Mouse (Mus musculus): ENCODE results near the gene Nedd4. TPM values are rescaled to one million over a fixed set of nuclear protein-coding genes. Genes with fewer than 3 reads are reported as not detected.

The Nedd4 gene
- total and polyA plus RNA-seq, 3 experiments, result 129 to 357 (median 317) TPM

DNA sequence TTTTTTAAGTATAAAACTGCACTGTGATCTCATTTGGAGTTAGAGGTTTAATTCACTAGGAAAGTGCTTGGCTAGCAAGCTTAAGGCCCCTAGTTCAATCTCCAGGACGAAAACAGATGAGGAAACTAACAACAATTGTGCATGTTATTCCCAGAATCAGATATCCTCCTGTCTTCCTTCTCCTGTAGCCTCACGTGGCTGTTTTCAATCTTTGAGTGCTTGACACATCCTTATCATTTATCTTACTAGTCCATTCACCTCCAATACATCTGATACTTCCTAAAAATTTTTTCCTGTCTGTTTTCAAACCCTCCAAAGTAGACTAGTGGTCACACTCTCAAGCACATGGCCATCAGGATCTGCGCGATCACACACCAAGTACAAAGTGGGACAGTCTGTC is 57.0 kb downstream of the Nedd4 start:
- no peak for DNase-seq
- Histone ChIP-seq H3K27me3 (ENCODE audit: control insufficient read depth, insufficient read depth, low read length) (no peaks in the 10 kb centered on the region), H3K36me3 (ENCODE audit: control insufficient read depth, insufficient read depth, low read length) (peaks cover 42% of the 10 kb centered on the region), H3K79me2 (replicated peaks; ENCODE audit: control insufficient read depth, insufficient read depth, low read length) (0 out of 2 replicates have a peak, but pooled peaks cover 2% of the 10 kb centered on the region), H3K27ac (no peak overlapping the region), H3K4me1 (ENCODE audit: control insufficient read depth, insufficient read depth, low read length) (peaks cover 5% of the 10 kb centered on the region), H3K4me3 (no peak overlapping the region), H3K9ac (ENCODE audit: low read depth, low read length) (no peak overlapping the region)
- 68% methylated on average over 4 of the region's 4 CpGs for WGBS
- TF ChIP-seq POLR2A (IDR thresholded peaks at IDR 0.05; ENCODE audit: insufficient read depth, low read depth, low read length) (no peak), CTCF (IDR thresholded peaks at IDR 0.05) (no peak), EP300 (IDR thresholded peaks at IDR 0.05; ENCODE audit: insufficient read depth, low read depth, low read length) (no peak)
- intact Hi-C loops (cut with DNase I), result no loop called here

DNA sequence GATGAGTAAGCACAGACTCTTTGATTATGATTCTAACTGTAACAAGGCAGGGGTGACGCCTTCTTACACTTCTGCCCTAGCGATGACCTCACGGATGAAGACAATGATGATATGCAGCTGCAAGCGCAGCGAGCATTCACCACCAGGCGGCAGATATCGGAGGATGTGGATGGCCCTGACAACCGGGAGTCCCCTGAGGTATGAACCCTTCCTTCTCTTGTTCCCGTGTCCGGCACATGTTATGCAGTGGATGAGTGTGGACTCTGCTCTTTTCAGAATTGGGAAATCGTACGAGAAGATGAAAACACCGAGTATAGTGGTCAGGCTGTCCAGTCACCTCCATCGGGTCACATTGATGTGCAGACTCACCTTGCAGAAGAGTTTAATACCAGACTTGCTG is 59.1 kb downstream of the Nedd4 start:
- Histone ChIP-seq H3K4me3 (no peak overlapping the region), H3K9ac (ENCODE audit: low read depth, low read length) (no peak overlapping the region), H3K27ac (no peak overlapping the region), H3K4me1 (ENCODE audit: control insufficient read depth, insufficient read depth, low read length) (peaks cover under 1% of the 10 kb centered on the region), H3K36me3 (ENCODE audit: control insufficient read depth, insufficient read depth, low read length) (peaks cover 34% of the 10 kb centered on the region), H3K27me3 (ENCODE audit: control insufficient read depth, insufficient read depth, low read length) (no peaks in the 10 kb centered on the region), H3K79me2 (replicated peaks; ENCODE audit: control insufficient read depth, insufficient read depth, low read length) (0 out of 2 replicates have a peak, but pooled peaks cover under 1% of the 10 kb centered on the region)
- TF ChIP-seq POLR2A (IDR thresholded peaks at IDR 0.05; ENCODE audit: insufficient read depth, low read depth, low read length) (no peak), CTCF (IDR thresholded peaks at IDR 0.05) (peak; percentile 37)
- WGBS, result 58% methylated on average over 14 of the region's 14 CpGs
- intact Hi-C loops (cut with DNase I), result no loop called here
- peak in 1 of 2 experiments; percentile 44 for DNase-seq

DNA sequence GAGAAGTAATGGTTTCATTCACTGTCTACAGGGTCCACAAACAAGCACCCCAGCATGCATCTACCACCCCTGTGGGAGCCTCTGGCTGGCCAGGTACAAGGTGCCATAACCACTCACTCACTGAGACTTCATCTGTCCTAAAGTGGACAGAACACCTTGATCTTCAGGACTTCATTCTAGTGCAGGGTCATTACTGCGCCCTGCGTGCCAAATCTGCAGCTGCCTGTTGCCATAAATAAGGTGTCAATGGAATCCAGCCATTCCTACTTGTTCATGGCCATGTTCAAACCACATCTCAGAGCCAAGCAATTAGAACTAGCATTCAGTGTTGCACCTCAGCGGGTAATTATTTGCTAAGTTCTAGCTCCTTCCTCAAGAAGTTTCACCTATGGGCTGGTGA is 60.5 kb downstream of the Nedd4 start:
- H3K27ac ChIP-seq, result peak overlapping the region; percentile 49; the same call in 1 of the 2 replicates
- H3K4me3 ChIP-seq, result no peak overlapping the region
- no peaks in the 10 kb centered on the region for H3K4me1 ChIP-seq (ENCODE audit: control insufficient read depth, insufficient read depth, low read length)
- TF ChIP-seq CTCF (IDR thresholded peaks at IDR 0.05), result no peak
- TF ChIP-seq POLR2A (IDR thresholded peaks at IDR 0.05; ENCODE audit: insufficient read depth, low read depth, low read length), result no peak
- 0 out of 2 replicates have a peak, but pooled peaks have one; percentile 20 for TF ChIP-seq EP300 (IDR thresholded peaks at IDR 0.05; ENCODE audit: insufficient read depth, low read depth, low read length)
- WGBS, result 76% methylated on average over 3 of the region's 3 CpGs
- H3K79me2 ChIP-seq (replicated peaks; ENCODE audit: control insufficient read depth, insufficient read depth, low read length), result no peaks in the 10 kb centered on the region; the same call in 1 of the 2 replicates
- H3K9ac ChIP-seq (ENCODE audit: low read depth, low read length), result no peak overlapping the region
- intact Hi-C loops (cut with DNase I), result no loop called here
- peaks cover 26% of the 10 kb centered on the region for H3K36me3 ChIP-seq (ENCODE audit: control insufficient read depth, insufficient read depth, low read length)
- no peaks in the 10 kb centered on the region for H3K27me3 ChIP-seq (ENCODE audit: control insufficient read depth, insufficient read depth, low read length)
- DNase-seq, result peak in 1 of 2 experiments; percentile 54

DNA sequence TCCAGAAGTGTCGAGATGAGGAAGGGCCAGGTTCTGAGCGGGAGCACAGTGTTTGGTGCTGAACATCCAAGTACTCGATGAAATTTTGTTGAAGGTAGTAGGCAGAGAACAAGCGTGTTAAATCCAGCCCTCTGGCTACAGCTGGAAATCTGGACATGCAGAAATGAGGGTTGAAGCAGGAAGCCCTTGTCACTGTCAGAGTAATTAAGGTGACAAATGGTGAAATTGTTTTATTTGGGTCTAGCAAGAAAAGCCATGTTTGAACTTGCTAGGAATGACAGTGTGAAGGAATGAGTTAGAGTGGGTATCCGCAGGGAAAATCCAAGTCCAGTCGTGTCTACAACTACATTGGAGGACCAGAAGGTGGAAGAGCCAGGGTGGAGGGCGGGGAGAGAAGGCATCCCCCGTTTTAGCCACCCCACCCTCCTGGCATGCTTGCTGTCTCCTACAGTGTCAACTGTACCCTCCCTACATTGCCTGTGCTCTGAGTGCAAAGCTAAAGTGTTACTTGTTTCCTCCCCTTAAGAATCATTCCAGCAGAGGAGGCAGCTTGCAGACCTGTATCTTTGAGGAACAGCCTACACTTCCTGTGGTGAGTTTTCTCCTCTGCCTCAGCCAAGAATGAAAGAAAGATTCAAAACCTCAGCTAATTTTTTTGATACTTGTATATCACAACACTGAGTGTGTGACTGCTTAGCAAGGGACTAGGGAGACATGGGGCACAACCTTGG is 62.5 kb downstream of the Nedd4 start:
- intact Hi-C loops (cut with DNase I), result no loop called here
- H3K27me3 ChIP-seq (ENCODE audit: control insufficient read depth, insufficient read depth, low read length), result no peaks in the 10 kb centered on the region
- H3K79me2 ChIP-seq (replicated peaks; ENCODE audit: control insufficient read depth, insufficient read depth, low read length), result no peaks in the 10 kb centered on the region; the same call in 1 of the 2 replicates
- no peak for DNase-seq
- H3K27ac ChIP-seq, result no peak overlapping the region
- WGBS, result 53% methylated on average over 8 of the region's 8 CpGs
- peaks cover 22% of the 10 kb centered on the region for H3K36me3 ChIP-seq (ENCODE audit: control insufficient read depth, insufficient read depth, low read length)
- H3K9ac ChIP-seq (ENCODE audit: low read depth, low read length), result no peak overlapping the region
- TF ChIP-seq EP300 (IDR thresholded peaks at IDR 0.05; ENCODE audit: insufficient read depth, low read depth, low read length) (no peak), CTCF (IDR thresholded peaks at IDR 0.05) (no peak)
- no peak overlapping the region for H3K4me3 ChIP-seq
- no peaks in the 10 kb centered on the region for H3K4me1 ChIP-seq (ENCODE audit: control insufficient read depth, insufficient read depth, low read length)

DNA sequence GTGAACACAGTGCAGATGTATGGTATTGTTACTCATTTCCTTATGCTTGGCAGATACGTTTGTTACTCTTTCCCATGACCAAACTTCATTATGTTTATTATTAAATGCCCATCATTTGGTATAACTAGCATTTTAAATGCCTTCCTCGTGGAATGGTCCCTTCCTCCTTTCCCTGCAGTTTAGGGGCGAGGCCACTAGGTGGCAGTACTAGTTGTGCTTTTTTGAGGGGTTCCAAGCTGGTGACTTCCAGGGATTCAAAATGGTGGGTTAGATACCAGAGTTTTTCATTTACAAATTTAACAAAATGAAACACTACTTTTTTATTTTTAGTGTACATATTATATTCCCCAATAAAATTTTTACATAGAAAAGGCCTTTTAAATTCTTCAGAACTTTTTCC is 71.8 kb downstream of the Nedd4 start:
- H3K4me3 ChIP-seq, result no peak overlapping the region
- H3K9ac ChIP-seq (ENCODE audit: low read depth, low read length), result no peak overlapping the region
- no peaks in the 10 kb centered on the region for H3K79me2 ChIP-seq (replicated peaks; ENCODE audit: control insufficient read depth, insufficient read depth, low read length)
- H3K27me3 ChIP-seq (ENCODE audit: control insufficient read depth, insufficient read depth, low read length), result no peaks in the 10 kb centered on the region
- 30% methylated on average over 3 of the region's 3 CpGs for WGBS
- intact Hi-C loops (cut with DNase I), result no loop called here
- no peak overlapping the region for H3K27ac ChIP-seq
- no peak for TF ChIP-seq EP300 (IDR thresholded peaks at IDR 0.05; ENCODE audit: insufficient read depth, low read depth, low read length)
- peak; percentile 95; the same call in 1 of the 2 replicates for TF ChIP-seq CTCF (IDR thresholded peaks at IDR 0.05)
- TF ChIP-seq POLR2A (IDR thresholded peaks at IDR 0.05; ENCODE audit: insufficient read depth, low read depth, low read length), result no peak
- H3K4me1 ChIP-seq (ENCODE audit: control insufficient read depth, insufficient read depth, low read length), result no peaks in the 10 kb centered on the region
- DNase-seq, result peak; percentile 44 to 71
- peaks cover 15% of the 10 kb centered on the region for H3K36me3 ChIP-seq (ENCODE audit: control insufficient read depth, insufficient read depth, low read length)

DNA sequence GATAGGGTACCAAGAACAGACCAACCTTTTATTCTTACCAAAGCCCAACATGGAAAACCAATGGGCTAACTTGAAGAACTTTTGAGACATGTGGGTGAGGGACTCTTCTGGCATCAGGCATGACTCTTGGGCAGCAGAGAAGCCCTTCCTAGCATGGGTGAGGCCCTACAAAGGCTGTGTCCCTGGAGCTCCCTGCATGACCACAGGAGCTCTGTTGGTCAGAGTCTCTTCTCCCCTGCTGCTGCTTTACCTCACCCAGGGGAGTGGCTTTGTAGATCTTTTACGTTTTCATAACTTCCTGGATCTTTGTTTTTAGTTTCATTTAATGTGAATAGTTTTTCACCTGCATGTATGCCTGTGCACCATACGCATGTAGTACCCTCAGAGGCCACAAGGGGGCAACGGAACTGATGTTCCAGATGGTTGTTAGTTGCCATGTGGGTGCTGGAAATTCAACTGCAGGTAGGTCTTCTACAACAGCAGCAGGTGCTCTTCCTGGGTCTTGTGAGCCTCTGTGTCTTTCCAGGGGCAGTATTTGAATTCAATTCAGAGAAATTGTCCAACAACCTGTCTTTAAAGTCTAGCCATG is 73.8 kb downstream of the Nedd4 start:
- peak; percentile 91 for TF ChIP-seq CTCF (IDR thresholded peaks at IDR 0.05)
- TF ChIP-seq POLR2A (IDR thresholded peaks at IDR 0.05; ENCODE audit: insufficient read depth, low read depth, low read length), result no peak
- no peak for TF ChIP-seq EP300 (IDR thresholded peaks at IDR 0.05; ENCODE audit: insufficient read depth, low read depth, low read length)
- WGBS, result 56% methylated on average over 3 of the region's 3 CpGs
- Histone ChIP-seq H3K4me1 (ENCODE audit: control insufficient read depth, insufficient read depth, low read length) (no peaks in the 10 kb centered on the region), H3K36me3 (ENCODE audit: control insufficient read depth, insufficient read depth, low read length) (peaks cover 16% of the 10 kb centered on the region), H3K79me2 (replicated peaks; ENCODE audit: control insufficient read depth, insufficient read depth, low read length) (no peaks in the 10 kb centered on the region), H3K27ac (no peak overlapping the region), H3K27me3 (ENCODE audit: control insufficient read depth, insufficient read depth, low read length) (no peaks in the 10 kb centered on the region), H3K4me3 (no peak overlapping the region), H3K9ac (ENCODE audit: low read depth, low read length) (no peak overlapping the region)
- intact Hi-C loops (cut with DNase I), result no loop called here
- DNase-seq, result peak in 1 of 2 experiments; percentile 65
